Mouse (Mus musculus) limb, embryonic 15.5 days (tissue): ENCODE data around the gene H2-M5. TPM values are rescaled to one million over a fixed set of nuclear protein-coding genes. Genes with fewer than 3 reads are reported as not detected.
A peak's percentile ranks its signal among the peaks of the same experiment; 100 is the strongest.
"Not testable (repeated sequence)": the region's sequence is repeated elsewhere in the genome, so short reads cannot be mapped to it uniquely, and the experiment has no call there.

Experiments used
- ATAC-seq: fragments of 200-750 bp; cut with Nextera tagmentation; 2 replicates; pipeline ENCODE4 v1.8.0; 2017; ENCODE audit warnings: low read depth, moderate TSS enrichment; ENCODE audit not compliant: insufficient number of reproducible peaks, low FRiP score, low TSS enrichment
- H3K27ac ChIP-seq: fragments of 300-500 bp; sonication (generic); 2 replicates; pipeline ENCODE4 v1.5.1; 2015; ENCODE audit warnings: moderate library complexity, mild to moderate bottlenecking, inconsistent platforms
- H3K27me3 ChIP-seq: fragments of 300-500 bp; sonication (generic); 2 replicates; pipeline ENCODE4 v1.6.1; 2015; ENCODE audit warnings: inconsistent platforms
- H3K36me3 ChIP-seq: fragments of 300-500 bp; sonication (generic); 2 replicates; pipeline ENCODE4 v1.6.1; 2015; ENCODE audit warnings: inconsistent platforms
- H3K4me1 ChIP-seq: fragments of 300-500 bp; sonication (generic); 2 replicates; pipeline ENCODE4 v1.6.1; 2015; ENCODE audit warnings: inconsistent platforms
- H3K4me2 ChIP-seq: fragments of 300-500 bp; sonication (generic); 2 replicates; pipeline ENCODE4 v1.6.1; 2015; ENCODE audit warnings: mild to moderate bottlenecking, inconsistent platforms
- H3K4me3 ChIP-seq: fragments of 300-500 bp; sonication (generic); 2 replicates; pipeline ENCODE4 v1.5.1; 2015; ENCODE audit warnings: mild to moderate bottlenecking, inconsistent platforms
- H3K9ac ChIP-seq: fragments of 300-500 bp; sonication (generic); 2 replicates; pipeline ENCODE4 v1.6.1; 2015; ENCODE audit warnings: inconsistent platforms
- H3K9me3 ChIP-seq: fragments of 300-500 bp; sonication (generic); 2 replicates; pipeline ENCODE4 v1.6.1; 2016; ENCODE audit warnings: inconsistent platforms
- WGBS: fragments of 180-500 bp; shearing (Covaris S2); methylation state at CpG from one replicate; pipeline ENCODE4 v1.1.7; 2015; 5-methylcytosine and 5-hydroxymethylcytosine counted together
- polyA plus RNA-seq: library from polyadenylated mRNA; unstranded; fragments of >200 nt; fragmentation: Nextera tagmentation; extraction: Ambion mirVana; gene quantifications from 2 replicates; pipeline ENCODE4 v1.2.1, GENCODE M21; 2015

Gene H2-M5
- polyA plus RNA-seq, 1 experiment from 2014 or later = 0.87 TPM

GRCm38 (mm10) chr17:36990630-36991029 lies 1.3 kb upstream of the H2-M5 start:
- H3K36me3 ChIP-seq, H3K9me3 ChIP-seq, ATAC-seq, H3K4me1 ChIP-seq, H3K27ac ChIP-seq, H3K4me3 ChIP-seq, H3K4me2 ChIP-seq, H3K9ac ChIP-seq: not testable (repeated sequence)
- peaks cover 31% of the 10 kb centered on the region for H3K27me3 ChIP-seq
- 91% methylated on average over 6 of the region's 6 CpGs for WGBS

GRCm38 (mm10) chr17:36988475-36988874 lies 862 bp downstream of the H2-M5 start:
- no peak overlapping the region for H3K27ac ChIP-seq
- H3K4me2 ChIP-seq = peak overlapping the region; percentile 27; the same call in 1 of the 2 replicates
- ATAC-seq = peak; percentile 35; the same call in 1 of the 2 replicates
- no peaks in the 10 kb centered on the region for H3K9me3 ChIP-seq
- peaks cover 31% of the 10 kb centered on the region for H3K27me3 ChIP-seq
- H3K36me3 ChIP-seq = no peaks in the 10 kb centered on the region
- H3K4me1 ChIP-seq = 0 out of 2 replicates have a peak, but pooled peaks cover 3% of the 10 kb centered on the region
- 0 out of 2 replicates have a peak overlapping the region, but pooled peaks have one; percentile 3 for H3K4me3 ChIP-seq
- no peak overlapping the region for H3K9ac ChIP-seq
- 8% methylated on average over 24 of the region's 24 CpGs for WGBS

- Histone ChIP-seq H3K27me3 (peaks cover 5% of the 10 kb centered on the region; the same call in 1 of the 2 replicates), H3K9ac (no peak overlapping the region), H3K27ac (no peak overlapping the region), H3K4me2 (no peak overlapping the region), H3K9me3 (no peaks in the 10 kb centered on the region), H3K36me3 (no peaks in the 10 kb centered on the region), H3K4me3 (no peak overlapping the region), H3K4me1 (0 out of 2 replicates have a peak, but pooled peaks cover 5% of the 10 kb centered on the region)
- no peak for ATAC-seq
- WGBS = 34% methylated on average over 5 of the region's 5 CpGs
Measured at GRCm38 (mm10) chr17:36982253-36983155, 6.8 kb downstream of the H2-M5 start.

- no peak overlapping the region for H3K9ac ChIP-seq
- 4% methylated on average over 4 of the region's 4 CpGs for WGBS
- H3K9me3 ChIP-seq = no peaks in the 10 kb centered on the region
- no peak for ATAC-seq
- H3K4me1 ChIP-seq = 0 out of 2 replicates have a peak, but pooled peaks cover 5% of the 10 kb centered on the region
- no peak overlapping the region for H3K4me3 ChIP-seq
- no peak overlapping the region for H3K27ac ChIP-seq
- no peaks in the 10 kb centered on the region for H3K36me3 ChIP-seq
- peak overlapping the region; percentile 34 for H3K4me2 ChIP-seq
- H3K27me3 ChIP-seq = peaks cover 4% of the 10 kb centered on the region; the same call in 1 of the 2 replicates
Measured at GRCm38 (mm10) chr17:36981845-36982244, 7.5 kb downstream of the H2-M5 start.

GRCm38 (mm10) chr17:36981221-36981813 lies 8.0 kb downstream of the H2-M5 start, which contains the start of gene 2410137M14Rik:
Gene 2410137M14Rik, minus strand, starts transcription at chr17:36981237.
- 8% methylated on average over 18 of the region's 18 CpGs for WGBS
- Histone ChIP-seq H3K36me3 (no peaks in the 10 kb centered on the region), H3K9ac (no peak within 1 kb of the TSS), H3K4me3 (0 out of 2 replicates have a peak within 1 kb of the TSS, but pooled peaks have one; percentile 4), H3K27ac (no peak within 1 kb of the TSS), H3K4me2 (peak within 1 kb of the TSS; percentile 34), H3K4me1 (0 out of 2 replicates have a peak, but pooled peaks cover 5% of the 10 kb centered on the region), H3K27me3 (0 out of 2 replicates have a peak, but pooled peaks cover under 1% of the 10 kb centered on the region), H3K9me3 (no peaks in the 10 kb centered on the region)
- no peak for ATAC-seq

- no peak for ATAC-seq
- Histone ChIP-seq H3K4me1 (no peaks in the 10 kb centered on the region), H3K4me2 (no peak overlapping the region), H3K9me3 (no peaks in the 10 kb centered on the region), H3K27ac (no peak overlapping the region), H3K27me3 (no peaks in the 10 kb centered on the region), H3K36me3 (no peaks in the 10 kb centered on the region), H3K4me3 (no peak overlapping the region), H3K9ac (no peak overlapping the region)
- 68% methylated on average over 8 of the region's 8 CpGs for WGBS
Measured at GRCm38 (mm10) chr17:36973271-36973787, 16.0 kb downstream of the H2-M5 start.

GRCm38 (mm10) chr17:36972791-36973190 lies 16.5 kb downstream of the H2-M5 start:
- ATAC-seq = no peak
- H3K27me3 ChIP-seq = no peaks in the 10 kb centered on the region
- H3K9me3 ChIP-seq = no peaks in the 10 kb centered on the region
- no peak overlapping the region for H3K9ac ChIP-seq
- no peaks in the 10 kb centered on the region for H3K36me3 ChIP-seq
- H3K4me2 ChIP-seq = no peak overlapping the region
- H3K4me1 ChIP-seq = no peaks in the 10 kb centered on the region
- H3K4me3 ChIP-seq = no peak overlapping the region
- H3K27ac ChIP-seq = no peak overlapping the region
- 75% methylated on average over 3 of the region's 3 CpGs for WGBS

GRCm38 (mm10) chr17:36971172-36971850 lies 18.0 kb downstream of the H2-M5 start:
- H3K36me3 ChIP-seq = no peaks in the 10 kb centered on the region
- ATAC-seq = no peak

GRCm38 (mm10) chr17:36970316-36970890 lies 18.9 kb downstream of the H2-M5 start:
- H3K36me3 ChIP-seq = no peaks in the 10 kb centered on the region
- no peaks in the 10 kb centered on the region for H3K27me3 ChIP-seq
- no peaks in the 10 kb centered on the region for H3K9me3 ChIP-seq
- 81% methylated on average over 14 of the region's 14 CpGs for WGBS
- no peak overlapping the region for H3K9ac ChIP-seq
- no peak overlapping the region for H3K27ac ChIP-seq
- no peak overlapping the region for H3K4me2 ChIP-seq
- no peak for ATAC-seq
- no peaks in the 10 kb centered on the region for H3K4me1 ChIP-seq
- no peak overlapping the region for H3K4me3 ChIP-seq

More at GRCm38 (mm10) chr17:36971172-36971850, 18.0 kb downstream of the H2-M5 start:
- Histone ChIP-seq H3K4me1 (no peaks in the 10 kb centered on the region), H3K27ac (no peak overlapping the region), H3K4me2 (no peak overlapping the region), H3K27me3 (no peaks in the 10 kb centered on the region), H3K9me3 (no peaks in the 10 kb centered on the region), H3K4me3 (no peak overlapping the region), H3K9ac (no peak overlapping the region)
- 80% methylated on average over 6 of the region's 6 CpGs for WGBS

GRCm38 (mm10) chr17:36966875-36967274 lies 22.5 kb downstream of the H2-M5 start:
- H3K9ac ChIP-seq = no peak overlapping the region
- no peaks in the 10 kb centered on the region for H3K4me1 ChIP-seq
- no peaks in the 10 kb centered on the region for H3K27me3 ChIP-seq
- no peaks in the 10 kb centered on the region for H3K36me3 ChIP-seq
- no peaks in the 10 kb centered on the region for H3K9me3 ChIP-seq
- no peak for ATAC-seq
- H3K4me2 ChIP-seq = no peak overlapping the region
- no peak overlapping the region for H3K4me3 ChIP-seq
- 73% methylated on average over 1 of the region's 1 CpGs for WGBS
- H3K27ac ChIP-seq = no peak overlapping the region

GRCm38 (mm10) chr17:36961125-36961524 lies 28.2 kb downstream of the H2-M5 start:
- 65% methylated on average over 1 of the region's 1 CpGs for WGBS
- H3K9ac ChIP-seq = no peak overlapping the region
- H3K4me2 ChIP-seq = no peak overlapping the region
- ATAC-seq = no peak
- H3K9me3 ChIP-seq = no peaks in the 10 kb centered on the region
- no peak overlapping the region for H3K27ac ChIP-seq
- no peak overlapping the region for H3K4me3 ChIP-seq
- H3K36me3 ChIP-seq = peaks cover 6% of the 10 kb centered on the region
- peaks cover 14% of the 10 kb centered on the region for H3K4me1 ChIP-seq
- no peaks in the 10 kb centered on the region for H3K27me3 ChIP-seq
